Mouse (Mus musculus): ENCODE measurements around the gene Rock2.

GRCm38 (mm10) chr12:16996281-16996680 is 101.6 kb downstream of the Rock2 start:
- TF ChIP-seq CTCF (IDR thresholded peaks at IDR 0.05; ENCODE audit: low read depth, low read length) (no peak), TAL1 (conservative IDR thresholded peaks at IDR 0.05; ENCODE audit: low read depth, low read length) (no peak), GATA1 (IDR thresholded peaks at IDR 0.05; ENCODE audit: borderline replicate concordance, low read length) (no peak)
